Mouse (Mus musculus) lung, adult 2 months (tissue): Measurements from ENCODE around the gene Lhpp.

Experiments
- CTCF ChIP-seq: fragments of 200-500 bp; IDR thresholded peaks from 2 replicates; pipeline ENCODE4 v1.5.1; 2011; ENCODE audit warnings: mild to moderate bottlenecking, low read length, control low read depth; ENCODE audit not compliant: insufficient read depth
- POLR2A ChIP-seq: fragments of 200-500 bp; IDR thresholded peaks from 2 replicates; pipeline ENCODE4 v1.6.1; 2011; ENCODE audit warnings: low read depth, mild to moderate bottlenecking, control low read depth, low read length, borderline replicate concordance; ENCODE audit errors: extremely low read depth

- TF ChIP-seq POLR2A (no peak), CTCF (no peak)
Observed at GRCm38 (mm10) chr7:132580511-132580910, 29.9 kb upstream of the Lhpp start.
